Mouse (Mus musculus): ENCODE results near the gene Tex36. TPM values are rescaled to one million over a fixed set of nuclear protein-coding genes. Genes with fewer than 3 reads are reported as not detected.
A peak's percentile ranks its signal among the peaks of the same experiment; 100 is the strongest.

Gene Tex36
- total RNA-seq, 2 experiments from 2014 or later, result not detected

- DNase-seq (ENCODE audit: low spot score in 2 of 2), result peak in 1 of 2 experiments; percentile 15
- intact Hi-C loops (cut with DNase I), result no loop called here
Observed at GRCm38 (mm10) chr7:133543131-133543530, 58.8 kb downstream of the Tex36 start.

GRCm38 (mm10) chr7:133537366-133537765 lies 64.6 kb downstream of the Tex36 start:
- DNase-seq (ENCODE audit: low spot score in 2 of 2), result no peak
- intact Hi-C loops (cut with DNase I), result no loop called here

Other genes with a start within 250 kb of the Tex36 start
- gene Edrf1, start 35.4 kb upstream of the Tex36 start, total RNA-seq (2021), result 10 to 100 TPM; 20.3 to 26.5 TPM
- gene Mmp21, start 77.9 kb upstream of the Tex36 start, total RNA-seq (2021), result under 1 TPM in 1 of 2 experiments, not detected in 1; 0.27 TPM
- 10 to 100 TPM; 61.3 to 63.9 TPM for gene Bccip, start 107.2 kb upstream of the Tex36 start, total RNA-seq (2021)
- gene Uros, start 107.9 kb upstream of the Tex36 start, total RNA-seq (2021), result 10 to 100 TPM; 18.9 to 21.1 TPM
- gene Fank1, start 174.7 kb upstream of the Tex36 start, total RNA-seq (2021), result 1 to 10 TPM; 3.8 to 4.3 TPM
- 10 to 100 TPM; 36.5 to 45.2 TPM for gene Dhx32, start 180.6 kb upstream of the Tex36 start, total RNA-seq (2021)

Data from left cerebral cortex, postnatal 36 days (tissue).